Mouse (Mus musculus) MEL (cell line): ENCODE measurements around the gene Slc15a1. TPM values are rescaled to one million over a fixed set of nuclear protein-coding genes. Genes with fewer than 3 reads are reported as not detected.

Experiments
- DNase-seq: peaks from one replicate; pipeline ENCODE4 v3.0.0; 2011; ENCODE audit warnings: low read depth, low spot score
- H3K27ac ChIP-seq: 2 replicates; pipeline ENCODE4 v1.5.1; 2012; ENCODE audit warnings: low read depth, mild to moderate bottlenecking, control low read depth, low read length, moderate library complexity; ENCODE audit not compliant: control insufficient read depth
- H3K27me3 ChIP-seq, 2 experiments: fragments of 150-350 bp in 1 of 2; sonication (generic) in 1 of 2; 2 replicates each; pipeline ENCODE4 v1.6.1; 2012; ENCODE audit warnings: low read length in 2 of 2, mild to moderate bottlenecking in 2 of 2, improper control_type of control experiment in 1 of 2, moderate library complexity in 1 of 2; ENCODE audit not compliant: insufficient read depth in 2 of 2, control insufficient read depth in 1 of 2
- H3K36me3 ChIP-seq, 2 experiments: 2 replicates each; pipeline ENCODE4 v1.6.1; 2012 to 2014; ENCODE audit warnings: low read length in 2 of 2, improper control_type of control experiment in 1 of 2, inconsistent platforms in 1 of 2, mild to moderate bottlenecking in 1 of 2; ENCODE audit not compliant: insufficient read depth in 2 of 2, control insufficient read depth in 1 of 2
- H3K4me1 ChIP-seq, 2 experiments: fragments of 150-350 bp in 1 of 2; sonication (generic) in 1 of 2; 2 replicates each; pipeline ENCODE4 v1.6.1; 2012; ENCODE audit warnings: low read length in 2 of 2, improper control_type of control experiment in 1 of 2, mild to moderate bottlenecking in 1 of 2; ENCODE audit not compliant: insufficient read depth in 2 of 2, control insufficient read depth in 1 of 2
- H3K4me3 ChIP-seq, 2 experiments: fragments of 150-350 bp in 1 of 2; sonication (generic) in 1 of 2; 2 replicates each; pipeline ENCODE4 v1.5.1; 2012; ENCODE audit warnings: low read depth in 2 of 2, low read length in 2 of 2, mild to moderate bottlenecking in 2 of 2, moderate library complexity in 2 of 2, control low read depth in 1 of 2, improper control_type of control experiment in 1 of 2; ENCODE audit not compliant: control insufficient read depth in 1 of 2, insufficient read depth in 1 of 2
- H3K79me2 ChIP-seq: 2 replicates; pipeline ENCODE4 v1.6.1; 2012; ENCODE audit warnings: mild to moderate bottlenecking, low read length, moderate library complexity; ENCODE audit not compliant: control insufficient read depth, poor library complexity, insufficient read depth
- H3K9ac ChIP-seq: 2 replicates; pipeline ENCODE4 v1.6.1; 2012; ENCODE audit warnings: low read depth, mild to moderate bottlenecking, control low read depth, low read length, moderate library complexity; ENCODE audit not compliant: control insufficient read depth, poor library complexity, severe bottlenecking
- H3K9me3 ChIP-seq: fragments of 150-350 bp; sonication (generic); replicated peaks from 2 replicates; pipeline ENCODE4 v1.6.1; 2012; ENCODE audit warnings: mild to moderate bottlenecking, low read length, improper control_type of control experiment, moderate library complexity; ENCODE audit not compliant: insufficient read depth
- BHLHE40 ChIP-seq: IDR thresholded peaks from 2 replicates; pipeline ENCODE4 v1.6.1; 2012; ENCODE audit warnings: low read depth, mild to moderate bottlenecking, inconsistent platforms, low read length, improper control_type of control experiment, borderline replicate concordance
- CHD1 ChIP-seq: IDR thresholded peaks from 2 replicates; pipeline ENCODE4 v1.6.1; 2012; ENCODE audit warnings: low read depth, mild to moderate bottlenecking, inconsistent platforms, low read length, improper control_type of control experiment
- E2F4 ChIP-seq: IDR thresholded peaks from 2 replicates; pipeline ENCODE4 v1.6.1; 2011; ENCODE audit warnings: low read depth, low read length, improper control_type of control experiment, borderline replicate concordance
- EP300 ChIP-seq, 2 experiments: IDR thresholded peaks; 2 replicates each; pipeline ENCODE4 v1.6.1; 2011; ENCODE audit warnings: improper control_type of control experiment in 2 of 2, low read length in 2 of 2, low read depth in 1 of 2, mild to moderate bottlenecking in 1 of 2
- ETS1 ChIP-seq: IDR thresholded peaks from 2 replicates; pipeline ENCODE4 v1.6.1; 2012; ENCODE audit warnings: low read depth, mild to moderate bottlenecking, inconsistent platforms, low read length, improper control_type of control experiment, moderate library complexity
- GABPA ChIP-seq: IDR thresholded peaks from 2 replicates; pipeline ENCODE4 v1.6.1; 2012; ENCODE audit warnings: low read depth, mild to moderate bottlenecking, inconsistent platforms, low read length, improper control_type of control experiment, moderate library complexity
- HCFC1 ChIP-seq: IDR thresholded peaks from 2 replicates; pipeline ENCODE4 v1.6.1; 2012; ENCODE audit warnings: low read depth, mild to moderate bottlenecking, inconsistent platforms, low read length, improper control_type of control experiment, moderate library complexity
- JUND ChIP-seq: IDR thresholded peaks from 2 replicates; pipeline ENCODE4 v1.6.1; 2011; ENCODE audit warnings: low read depth, mild to moderate bottlenecking, improper control_type of control experiment, low read length
- MYB ChIP-seq: IDR thresholded peaks from 2 replicates; pipeline ENCODE4 v1.6.1; 2011; ENCODE audit warnings: mild to moderate bottlenecking, low read depth, low read length, improper control_type of control experiment
- NELFE ChIP-seq: IDR thresholded peaks from 2 replicates; pipeline ENCODE4 v1.6.1; 2011; ENCODE audit warnings: low read depth, low read length, improper control_type of control experiment
- RAD21 ChIP-seq: IDR thresholded peaks from 2 replicates; pipeline ENCODE4 v1.6.1; 2011; ENCODE audit warnings: mild to moderate bottlenecking, low read depth, low read length, improper control_type of control experiment
- RCOR1 ChIP-seq: IDR thresholded peaks from 2 replicates; pipeline ENCODE4 v1.6.1; 2012; ENCODE audit warnings: low read depth, mild to moderate bottlenecking, inconsistent platforms, low read length, improper control_type of control experiment
- SIN3A ChIP-seq: IDR thresholded peaks from 2 replicates; pipeline ENCODE4 v1.6.1; 2012; ENCODE audit warnings: low read length, improper control_type of control experiment, inconsistent platforms
- SMC3 ChIP-seq: IDR thresholded peaks from 2 replicates; pipeline ENCODE4 v1.6.1; 2011; ENCODE audit warnings: low read depth, low read length, improper control_type of control experiment
- TAL1 ChIP-seq: IDR thresholded peaks from 2 replicates; pipeline ENCODE4 v1.6.1; 2012; ENCODE audit warnings: mild to moderate bottlenecking, inconsistent platforms, low read length, moderate library complexity, mixed read lengths
- TBP ChIP-seq: IDR thresholded peaks from 2 replicates; pipeline ENCODE4 v1.8.0; 2011; ENCODE audit warnings: low read depth, low read length, improper control_type of control experiment
- TCF12 ChIP-seq: IDR thresholded peaks from 2 replicates; pipeline ENCODE4 v1.6.1; 2014; ENCODE audit warnings: low read depth, mild to moderate bottlenecking, inconsistent platforms, low read length, improper control_type of control experiment, moderate library complexity
- UBTF ChIP-seq: IDR thresholded peaks from 2 replicates; pipeline ENCODE4 v1.6.1; 2012; ENCODE audit warnings: low read depth, mild to moderate bottlenecking, inconsistent platforms, low read length, improper control_type of control experiment, moderate library complexity, borderline replicate concordance; ENCODE audit not compliant: insufficient read depth
- ZC3H11A ChIP-seq: IDR thresholded peaks from 2 replicates; pipeline ENCODE4 v1.6.1; 2012; ENCODE audit warnings: low read depth, mild to moderate bottlenecking, inconsistent platforms, low read length, improper control_type of control experiment
- ZKSCAN1 ChIP-seq: IDR thresholded peaks from 2 replicates; pipeline ENCODE4 v1.6.1; 2012; ENCODE audit warnings: low read depth, mild to moderate bottlenecking, inconsistent platforms, low read length, improper control_type of control experiment, moderate library complexity
- ZMIZ1 ChIP-seq: IDR thresholded peaks from 2 replicates; pipeline ENCODE4 v1.6.1; 2012; ENCODE audit warnings: low read depth, mild to moderate bottlenecking, inconsistent platforms, low read length, improper control_type of control experiment, moderate library complexity
- polyA plus RNA-seq, 2 experiments: library from polyadenylated mRNA; stranded (reverse) in 1 of 2; unstranded in 1 of 2; fragments of >175 nt in 1 of 2; fragments of >200 nt in 1 of 2; gene quantifications; 2 replicates each; pipeline versions ENCODE4 v1.2.1 to v1.2.4; 2012; ENCODE audit warnings: low replicate concordance in 2 of 2, low read depth in 1 of 2; ENCODE audit not compliant: insufficient read length in 2 of 2, insufficient read depth in 1 of 2, missing spikeins in 1 of 2
- total RNA-seq: library from RNA; depleted of rRNA; stranded (reverse); fragments of 300-350 nt; gene quantifications from 2 replicates; pipeline ENCODE4 v1.2.3, GENCODE M21; 2012

Slc15a1 gene
- total and polyA plus RNA-seq, 3 experiments, result not detected

DNA sequence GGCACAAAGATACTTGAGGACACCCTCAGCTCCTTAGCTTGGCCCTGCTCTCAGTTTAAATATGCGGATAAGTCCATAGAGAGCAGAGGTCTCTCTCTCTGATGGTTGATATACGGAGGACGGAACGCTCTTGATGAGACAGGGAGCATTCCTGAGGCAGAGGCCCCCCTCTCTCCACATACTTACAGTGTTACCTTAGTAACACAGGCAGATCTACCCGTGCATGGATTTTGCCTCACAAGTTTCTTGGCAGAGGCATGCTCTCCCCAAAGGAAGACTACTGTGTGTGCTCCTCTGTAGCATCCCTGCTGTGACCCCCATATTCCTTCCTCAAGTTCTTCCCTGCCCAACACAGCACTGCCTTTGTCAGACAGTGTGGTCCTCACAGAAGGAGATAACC is 42.3 kb downstream of the Slc15a1 start:
- H3K79me2 ChIP-seq, result no peaks in the 10 kb centered on the region
- no peak overlapping the region for H3K27ac ChIP-seq
- TF ChIP-seq JUND (no peak), ZC3H11A (no peak), GABPA (no peak), ETS1 (no peak), BHLHE40 (no peak), UBTF (no peak), ZKSCAN1 (no peak), RCOR1 (no peak), NELFE (no peak)
- H3K27me3 ChIP-seq, result peaks cover 0 to 1% of the 10 kb centered on the region in 2 experiments; a peak in 3 of 4 replicates
- no peak for DNase-seq
- H3K9me3 ChIP-seq, result no peaks in the 10 kb centered on the region
- no peaks in the 10 kb centered on the region for H3K4me1 ChIP-seq
- no peaks in the 10 kb centered on the region for H3K36me3 ChIP-seq
- no peak overlapping the region for H3K4me3 ChIP-seq
- no peak overlapping the region for H3K9ac ChIP-seq

DNA sequence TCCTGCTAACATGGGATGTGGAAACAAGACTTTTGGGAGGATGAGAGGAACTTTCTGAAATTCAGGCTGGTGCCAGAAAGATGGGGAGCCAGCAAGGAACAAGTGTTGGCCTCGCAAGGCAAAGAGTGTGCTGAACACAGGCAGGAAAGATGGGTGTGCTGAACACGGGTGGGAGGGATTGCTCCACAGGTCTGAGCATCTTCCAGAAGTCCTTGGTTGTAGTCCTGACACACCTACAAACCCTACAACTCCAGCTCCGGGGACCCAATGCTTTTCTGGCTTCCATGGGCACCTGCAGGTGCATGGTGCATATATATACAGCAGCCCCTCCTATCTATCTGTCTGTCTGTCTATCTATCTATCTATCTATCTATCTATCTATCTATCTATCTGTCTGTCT is 44.1 kb downstream of the Slc15a1 start:
- peaks cover 0 to 7% of the 10 kb centered on the region in 2 experiments; a peak in 3 of 4 replicates for H3K4me1 ChIP-seq
- no peak overlapping the region for H3K9ac ChIP-seq
- no peak overlapping the region for H3K4me3 ChIP-seq
- H3K79me2 ChIP-seq, result no peaks in the 10 kb centered on the region
- H3K9me3 ChIP-seq, result no peaks in the 10 kb centered on the region
- peaks cover 0 to 5% of the 10 kb centered on the region in 2 experiments; a peak in 2 of 4 replicates for H3K36me3 ChIP-seq
- TF ChIP-seq SMC3, result no peak
- no peak overlapping the region for H3K27ac ChIP-seq
- no peak for DNase-seq
- H3K27me3 ChIP-seq, result peaks cover 0 to 1% of the 10 kb centered on the region in 2 experiments; a peak in 3 of 4 replicates

GRCm38 (mm10) chr14:121458521-121458920 is 46.5 kb downstream of the Slc15a1 start:
- DNase-seq, result no peak
- no peaks in the 10 kb centered on the region for H3K9me3 ChIP-seq
- H3K27me3 ChIP-seq, result peaks cover 0 to 1% of the 10 kb centered on the region in 2 experiments; a peak in 3 of 4 replicates
- H3K36me3 ChIP-seq, result peaks cover 0 to 8% of the 10 kb centered on the region in 2 experiments; a peak in 2 of 4 replicates
- H3K4me3 ChIP-seq, result no peak overlapping the region
- H3K27ac ChIP-seq, result no peak overlapping the region
- no peaks in the 10 kb centered on the region for H3K79me2 ChIP-seq
- peaks cover 0 to 7% of the 10 kb centered on the region in 2 experiments; a peak in 3 of 4 replicates for H3K4me1 ChIP-seq
- TF ChIP-seq CHD1 (no peak), RAD21 (no peak), SMC3 (no peak), RCOR1 (no peak), TCF12 (no peak), HCFC1 (no peak), TBP (no peak), SIN3A (no peak), TAL1 (no peak), ZMIZ1 (no peak), EP300 (IDR thresholded peaks at IDR 0.05; ENCODE audit: low read depth in 1 of 2, low read length in 2 of 2) (no peak), E2F4 (no peak), UBTF (no peak), MYB (no peak)
- TF ChIP-seq, all 39 proteins: peak for 0
- H3K9ac ChIP-seq, result no peak overlapping the region
